Mouse (Mus musculus) olfactory bulb, adult 2 months (tissue): Measurements from ENCODE around the gene Vtcn1. TPM values are rescaled to one million over a fixed set of nuclear protein-coding genes. Genes with fewer than 3 reads are reported as not detected.
"Not testable (repeated sequence)": the region's sequence is repeated elsewhere in the genome, so short reads cannot be mapped to it uniquely, and the experiment has no call there.

Source experiments
- H3K27ac ChIP-seq: fragments of 200-500 bp; 2 replicates; pipeline ENCODE4 v1.5.1; 2012; ENCODE audit warnings: low read depth, low read length; ENCODE audit not compliant: insufficient read depth
- H3K4me1 ChIP-seq: fragments of 200-500 bp; 2 replicates; pipeline ENCODE4 v1.6.1; 2012; ENCODE audit warnings: low read length; ENCODE audit not compliant: control insufficient read depth, insufficient read depth
- H3K4me3 ChIP-seq: fragments of 200-500 bp; 2 replicates; pipeline ENCODE4 v1.5.1; 2012; ENCODE audit warnings: mild to moderate bottlenecking, low read depth, low read length, moderate library complexity; ENCODE audit not compliant: insufficient read depth
- CTCF ChIP-seq: fragments of 200-500 bp; IDR thresholded peaks from 2 replicates; pipeline ENCODE4 v1.5.1; 2012; ENCODE audit warnings: low read depth, mild to moderate bottlenecking, low read length, moderate library complexity; ENCODE audit not compliant: insufficient read depth
- POLR2A ChIP-seq: fragments of 200-500 bp; IDR thresholded peaks from 2 replicates; pipeline ENCODE4 v1.6.1; 2012; ENCODE audit warnings: mild to moderate bottlenecking, low read depth, low read length, moderate library complexity; ENCODE audit not compliant: insufficient read depth
- WGBS: fragments of 180-500 bp; shearing (Covaris S2); methylation state at CpG from one replicate; pipeline ENCODE4 v1.1.7; 2018; 5-methylcytosine and 5-hydroxymethylcytosine counted together
- polyA plus RNA-seq: library from polyadenylated mRNA; stranded (reverse); fragments of >200 nt; gene quantifications from 2 replicates; pipeline ENCODE4 v1.2.4, GENCODE M21; 2012; ENCODE audit warnings: low replicate concordance; ENCODE audit not compliant: missing spikeins, insufficient read depth, insufficient read length

Gene Vtcn1
- polyA plus RNA-seq, 1 experiment: not detected

DNA sequence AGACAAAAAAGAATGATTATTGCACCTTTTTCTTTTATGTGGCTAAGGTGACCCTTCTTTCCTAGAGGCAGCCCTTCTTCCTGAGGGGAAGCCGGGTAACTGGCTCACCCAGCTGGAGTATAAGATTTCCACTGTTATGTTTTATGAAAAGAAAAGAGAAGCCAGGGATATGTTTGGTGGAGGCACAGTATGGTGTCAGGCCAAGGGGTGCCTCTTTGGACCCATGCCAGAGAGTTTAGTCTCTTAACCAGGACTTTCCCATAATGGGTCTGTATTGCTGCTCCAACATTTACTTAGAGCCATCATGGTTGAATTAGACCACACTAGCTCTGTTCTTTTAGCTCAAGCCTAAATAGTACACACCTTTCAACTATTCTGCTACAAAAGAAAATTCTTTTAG is 20.3 kb upstream of the Vtcn1 start:
- H3K27ac ChIP-seq: no peak overlapping the region
- TF ChIP-seq CTCF: no peak
- TF ChIP-seq POLR2A: no peak
- no peaks in the 10 kb centered on the region for H3K4me1 ChIP-seq
- 60% methylated on average over 1 of the region's 1 CpGs for WGBS
- no peak overlapping the region for H3K4me3 ChIP-seq

DNA sequence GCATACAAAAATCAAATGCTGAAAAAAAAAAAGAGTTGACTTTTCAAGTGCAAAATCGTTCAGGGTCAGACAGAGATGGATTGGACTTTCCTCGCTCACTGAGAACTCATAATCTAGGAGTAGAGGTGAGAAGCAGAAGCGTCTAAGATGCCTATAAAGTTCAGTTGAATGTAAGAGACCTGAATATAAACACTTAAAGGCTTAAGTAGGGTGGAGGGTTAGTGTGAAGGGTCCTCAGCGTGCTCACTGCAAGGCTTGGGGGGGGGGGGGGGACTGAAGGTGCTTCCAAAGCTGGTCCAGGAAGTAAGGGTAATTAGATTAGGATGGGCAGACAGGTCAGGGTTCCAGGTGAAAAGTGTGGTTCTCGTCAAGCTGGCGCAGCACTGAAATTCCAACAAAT is 19.3 kb upstream of the Vtcn1 start:
- TF ChIP-seq POLR2A: no peak
- TF ChIP-seq CTCF: no peak
- WGBS: 76% methylated on average over 6 of the region's 6 CpGs
- H3K27ac ChIP-seq: no peak overlapping the region
- no peaks in the 10 kb centered on the region for H3K4me1 ChIP-seq
- no peak overlapping the region for H3K4me3 ChIP-seq

GRCm38 (mm10) chr3:100810461-100810860 is 14.8 kb upstream of the Vtcn1 start:
- H3K4me3 ChIP-seq: no peak overlapping the region
- H3K27ac ChIP-seq: no peak overlapping the region
- H3K4me1 ChIP-seq: no peaks in the 10 kb centered on the region
- 79% methylated on average over 2 of the region's 2 CpGs for WGBS
- TF ChIP-seq CTCF: no peak
- TF ChIP-seq POLR2A: no peak

GRCm38 (mm10) chr3:100811836-100812235 is 13.4 kb upstream of the Vtcn1 start:
- 82% methylated on average over 2 of the region's 2 CpGs for WGBS
- no peak overlapping the region for H3K27ac ChIP-seq
- TF ChIP-seq POLR2A (no peak), CTCF (no peak)
- H3K4me3 ChIP-seq: no peak overlapping the region
- no peaks in the 10 kb centered on the region for H3K4me1 ChIP-seq

GRCm38 (mm10) chr3:100815490-100815889 is 9.8 kb upstream of the Vtcn1 start:
- H3K27ac ChIP-seq, H3K4me1 ChIP-seq, H3K4me3 ChIP-seq: not testable (repeated sequence)
- 67% methylated on average over 1 of the region's 1 CpGs for WGBS

- Histone ChIP-seq H3K4me1 (no peaks in the 10 kb centered on the region), H3K4me3 (no peak overlapping the region), H3K27ac (no peak overlapping the region)
- WGBS: 75% methylated on average over 4 of the region's 4 CpGs
- TF ChIP-seq CTCF (no peak), POLR2A (no peak)
Measured at GRCm38 (mm10) chr3:100818709-100819108, 6.5 kb upstream of the Vtcn1 start.

DNA sequence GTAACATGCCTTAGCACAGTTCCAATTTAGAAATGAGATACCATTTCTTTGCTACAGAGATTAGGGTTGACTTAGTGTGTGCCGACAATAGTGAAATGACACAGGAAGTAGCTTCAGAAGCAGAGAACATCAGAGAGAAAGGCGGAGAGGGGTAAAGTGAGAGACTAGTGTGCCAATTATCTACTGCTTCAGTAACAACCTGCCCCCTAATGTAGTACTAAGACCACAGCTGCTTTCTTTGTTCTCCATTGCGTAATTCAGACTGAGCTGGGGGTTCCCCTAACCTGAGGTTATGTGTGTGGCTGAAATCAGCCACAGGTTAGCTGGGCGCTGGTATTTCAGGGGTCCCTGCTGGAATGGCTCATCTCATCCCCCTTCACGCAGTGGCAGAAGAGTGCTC is 5.7 kb upstream of the Vtcn1 start:
- Histone ChIP-seq H3K27ac (no peak overlapping the region), H3K4me3 (no peak overlapping the region), H3K4me1 (no peaks in the 10 kb centered on the region)
- WGBS: 96% methylated on average over 5 of the region's 5 CpGs
- TF ChIP-seq POLR2A (no peak), CTCF (no peak)

- Histone ChIP-seq H3K4me1 (peaks cover 9% of the 10 kb centered on the region; the same call in 1 of the 2 replicates), H3K27ac (no peak overlapping the region), H3K4me3 (no peak overlapping the region)
- WGBS: 54% methylated on average over 2 of the region's 2 CpGs
- no peak for TF ChIP-seq POLR2A
- no peak for TF ChIP-seq CTCF
Measured at GRCm38 (mm10) chr3:100820852-100821251, 4.4 kb upstream of the Vtcn1 start.

GRCm38 (mm10) chr3:100821276-100821675 is 4.0 kb upstream of the Vtcn1 start:
- TF ChIP-seq CTCF: no peak
- TF ChIP-seq POLR2A: no peak
- H3K4me3 ChIP-seq: no peak overlapping the region
- H3K27ac ChIP-seq: no peak overlapping the region
- 44% methylated on average over 2 of the region's 2 CpGs for WGBS
- H3K4me1 ChIP-seq: peaks cover 11% of the 10 kb centered on the region; the same call in 1 of the 2 replicates

- Histone ChIP-seq H3K4me1 (no peaks in the 10 kb centered on the region), H3K4me3 (no peak overlapping the region), H3K27ac (no peak overlapping the region)
- no peak for TF ChIP-seq POLR2A
- TF ChIP-seq CTCF: no peak
- 58% methylated on average over 3 of the region's 3 CpGs for WGBS
Measured at GRCm38 (mm10) chr3:100843784-100844183, 18.5 kb downstream of the Vtcn1 start.

DNA sequence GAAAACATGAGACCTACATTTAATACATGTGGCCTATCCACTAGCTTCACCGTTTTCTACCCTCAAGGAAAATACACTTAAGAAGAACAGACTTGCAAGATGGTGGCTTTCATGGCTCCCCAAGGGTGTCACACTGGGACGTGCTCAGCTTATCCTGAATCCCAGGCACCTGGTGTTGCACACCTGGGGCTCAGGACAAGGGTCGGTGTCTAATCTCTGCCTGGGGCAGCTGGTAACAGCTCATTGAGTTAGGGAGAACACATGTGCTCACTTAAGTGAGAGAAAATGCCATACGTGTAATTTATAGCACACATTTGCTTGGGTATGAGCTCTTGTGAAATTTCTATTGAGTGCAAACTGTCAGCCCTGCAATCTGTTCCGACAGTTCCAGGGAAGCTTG is 19.1 kb downstream of the Vtcn1 start:
- Histone ChIP-seq H3K4me1 (no peaks in the 10 kb centered on the region), H3K4me3 (no peak overlapping the region), H3K27ac (no peak overlapping the region)
- TF ChIP-seq CTCF: no peak
- TF ChIP-seq POLR2A: no peak
- 85% methylated on average over 5 of the region's 5 CpGs for WGBS
